Mouse (Mus musculus) heart, embryonic 15.5 days (tissue): ENCODE results near the gene Utp4. TPM values are rescaled to one million over a fixed set of nuclear protein-coding genes. Genes with fewer than 3 reads are reported as not detected.

Experiments used
- ATAC-seq: fragments of 200-750 bp; cut with Nextera tagmentation; replicated peaks from 2 replicates; pipeline ENCODE4 v1.8.0; 2017; ENCODE audit warnings: low read depth, moderate TSS enrichment; ENCODE audit not compliant: insufficient number of reproducible peaks, insufficient read depth, low FRiP score
- H3K27ac ChIP-seq: fragments of 300-500 bp; sonication (generic); 2 replicates; pipeline ENCODE4 v1.5.1; 2015; ENCODE audit warnings: mild to moderate bottlenecking, inconsistent platforms
- H3K27me3 ChIP-seq: fragments of 300-500 bp; sonication (generic); 2 replicates; pipeline ENCODE4 v1.6.1; 2015; ENCODE audit warnings: inconsistent platforms
- H3K36me3 ChIP-seq: fragments of 300-500 bp; sonication (generic); 2 replicates; pipeline ENCODE4 v1.6.1; 2015; ENCODE audit warnings: mild to moderate bottlenecking, inconsistent platforms
- H3K4me1 ChIP-seq: fragments of 300-500 bp; sonication (generic); replicated peaks from 2 replicates; pipeline ENCODE4 v1.6.1; 2015; ENCODE audit warnings: inconsistent platforms
- H3K4me2 ChIP-seq: fragments of 300-500 bp; sonication (generic); 2 replicates; pipeline ENCODE4 v1.6.1; 2015; ENCODE audit warnings: inconsistent platforms, mild to moderate bottlenecking, moderate library complexity
- H3K4me3 ChIP-seq: fragments of 300-500 bp; sonication (generic); 2 replicates; pipeline ENCODE4 v1.5.1; 2015; ENCODE audit warnings: mild to moderate bottlenecking, inconsistent platforms
- H3K9ac ChIP-seq: fragments of 300-500 bp; sonication (generic); 2 replicates; pipeline ENCODE4 v1.6.1; 2015; ENCODE audit warnings: mild to moderate bottlenecking, inconsistent platforms
- H3K9me3 ChIP-seq: fragments of 300-500 bp; sonication (generic); replicated peaks from 2 replicates; pipeline ENCODE4 v1.6.1; 2016; ENCODE audit warnings: inconsistent platforms
- WGBS: fragments of 180-500 bp; shearing (Covaris S2); methylation state at CpG from one replicate; pipeline ENCODE4 v1.1.7; 2015; ENCODE audit warnings: mixed read lengths; 5-methylcytosine and 5-hydroxymethylcytosine counted together
- polyA plus RNA-seq: library from polyadenylated mRNA; unstranded; fragments of >200 nt; fragmentation: Nextera tagmentation; extraction: Ambion mirVana; gene quantifications from 2 replicates; pipeline ENCODE4 v1.2.1, GENCODE M21; 2015

The Utp4 gene
- 36.4 and 43.1 TPM in 2 replicates for polyA plus RNA-seq

DNA sequence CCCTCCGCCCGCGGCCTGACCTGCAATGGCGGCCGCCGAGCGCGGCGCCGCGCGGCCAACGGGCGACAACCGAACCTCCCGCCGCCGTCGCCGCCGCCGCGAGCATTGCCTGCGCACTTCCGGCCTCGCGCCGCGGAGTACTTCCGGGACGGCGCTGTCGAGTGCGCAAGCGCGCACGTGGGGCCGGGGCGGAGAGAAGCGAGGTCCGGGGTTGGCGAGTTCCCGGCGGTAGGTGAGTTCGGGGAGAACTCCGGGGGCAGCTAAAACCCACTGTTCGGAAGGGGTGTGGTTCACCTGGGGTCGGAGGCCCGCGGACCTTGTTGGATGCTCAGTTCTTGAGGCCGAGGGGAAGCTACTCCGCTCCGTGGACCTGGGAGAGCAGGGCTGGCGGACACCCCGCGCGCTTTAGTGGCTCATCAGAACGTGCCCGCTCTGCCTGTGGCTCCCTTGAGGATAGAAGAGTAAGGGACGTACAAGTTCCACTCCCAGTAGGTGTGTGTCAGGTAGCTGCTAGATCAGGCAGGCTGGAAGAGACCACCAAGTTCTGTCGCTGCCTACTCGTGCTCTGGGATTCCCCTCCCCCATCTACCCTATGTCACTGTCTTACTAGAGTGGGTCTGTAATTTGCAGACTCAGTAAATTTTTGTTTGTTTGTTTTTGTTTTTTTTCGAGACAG, at the start of gene Utp4:
Utp4 (plus strand) TSS at position 156 of the 676 bp plus-strand sequence.
- peak within 1 kb of the TSS; percentile 81 for H3K4me3 ChIP-seq
- peak within 1 kb of the TSS; percentile 92 for H3K9ac ChIP-seq
- H3K9me3 ChIP-seq, result no peaks in the 10 kb centered on the region
- under 1% methylated on average over 63 of the region's 63 CpGs for WGBS
- H3K36me3 ChIP-seq, result peaks cover 27% of the 10 kb centered on the region
- peak within 1 kb of the TSS; percentile 96 for H3K27ac ChIP-seq
- no peaks in the 10 kb centered on the region for H3K27me3 ChIP-seq
- H3K4me2 ChIP-seq, result peak within 1 kb of the TSS; percentile 69
- peaks cover 31% of the 10 kb centered on the region for H3K4me1 ChIP-seq
- peak; percentile 91 for ATAC-seq

DNA sequence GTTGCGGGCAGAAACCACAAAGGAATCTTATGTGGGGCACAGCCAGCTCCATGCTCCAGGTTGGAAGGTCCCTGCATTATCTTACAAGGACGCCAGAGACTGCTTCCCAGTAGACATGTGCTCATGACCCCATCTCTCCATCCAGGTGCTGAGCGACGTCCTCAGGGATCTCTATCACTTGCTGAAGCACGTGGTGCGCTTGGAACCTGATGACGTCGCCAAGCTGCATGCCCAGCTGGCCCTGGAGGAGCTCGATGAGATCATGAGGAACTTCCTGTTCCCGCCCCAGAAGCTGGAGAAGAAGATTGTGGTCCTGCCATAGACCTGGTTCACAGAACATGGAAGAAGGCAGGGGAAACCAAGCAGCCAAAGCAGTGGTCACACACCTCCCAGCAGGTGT, 43.4 kb upstream of the Utp4 start:
- no peak for ATAC-seq
- 67% methylated on average over 10 of the region's 10 CpGs for WGBS
- H3K4me1 ChIP-seq, result peaks cover 9% of the 10 kb centered on the region; the same call in 1 of the 2 replicates

DNA sequence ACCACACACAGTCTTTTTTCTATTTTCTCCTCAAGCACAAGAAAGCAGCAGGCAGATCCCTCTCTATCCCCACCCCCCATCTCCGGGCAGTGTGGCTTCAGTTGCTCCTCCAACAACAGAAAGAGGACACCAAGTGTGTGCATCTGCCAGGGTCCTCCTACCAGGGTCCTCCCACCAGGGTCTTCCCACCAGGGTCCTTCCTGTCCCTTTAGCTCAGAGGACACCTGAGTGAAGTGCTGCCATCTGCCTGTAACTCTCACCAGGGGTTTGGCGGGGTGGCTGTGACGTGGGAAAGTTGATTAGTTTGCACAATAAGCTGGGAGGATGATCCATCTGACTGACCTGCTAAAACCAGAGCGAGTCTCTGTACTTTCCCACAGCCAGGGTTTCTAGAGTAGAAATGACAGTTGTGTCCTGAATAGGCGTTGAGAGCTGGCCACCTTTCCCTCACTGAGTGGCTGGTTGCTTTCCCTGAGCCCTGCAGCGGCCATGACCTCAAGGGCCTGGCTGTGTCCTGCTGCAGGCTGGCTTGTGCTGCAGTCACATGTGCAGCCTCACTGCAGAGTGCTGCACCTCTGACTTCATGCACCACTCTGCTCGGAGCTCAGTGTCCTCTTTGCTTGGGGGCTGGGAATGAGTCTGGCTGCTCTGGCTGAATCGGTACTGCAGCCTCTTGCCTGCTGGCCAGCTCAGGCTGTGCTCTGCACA, 38.7 kb upstream of the Utp4 start:
- Histone ChIP-seq H3K9me3 (no peaks in the 10 kb centered on the region), H3K36me3 (no peaks in the 10 kb centered on the region), H3K27me3 (no peaks in the 10 kb centered on the region), H3K4me3 (no peak overlapping the region), H3K9ac (no peak overlapping the region), H3K4me1 (peaks cover 12% of the 10 kb centered on the region; the same call in 1 of the 2 replicates), H3K4me2 (no peak overlapping the region), H3K27ac (no peak overlapping the region)
- 29% methylated on average over 8 of the region's 8 CpGs for WGBS
- peak; percentile 41; the same call in 1 of the 2 replicates for ATAC-seq

More for the DNA sequence above, 43.4 kb upstream of the Utp4 start:
- no peaks in the 10 kb centered on the region for H3K36me3 ChIP-seq
- H3K9me3 ChIP-seq, result no peaks in the 10 kb centered on the region
- no peak overlapping the region for H3K9ac ChIP-seq
- no peak overlapping the region for H3K4me2 ChIP-seq
- no peaks in the 10 kb centered on the region for H3K27me3 ChIP-seq
- H3K4me3 ChIP-seq, result no peak overlapping the region
- H3K27ac ChIP-seq, result no peak overlapping the region

DNA sequence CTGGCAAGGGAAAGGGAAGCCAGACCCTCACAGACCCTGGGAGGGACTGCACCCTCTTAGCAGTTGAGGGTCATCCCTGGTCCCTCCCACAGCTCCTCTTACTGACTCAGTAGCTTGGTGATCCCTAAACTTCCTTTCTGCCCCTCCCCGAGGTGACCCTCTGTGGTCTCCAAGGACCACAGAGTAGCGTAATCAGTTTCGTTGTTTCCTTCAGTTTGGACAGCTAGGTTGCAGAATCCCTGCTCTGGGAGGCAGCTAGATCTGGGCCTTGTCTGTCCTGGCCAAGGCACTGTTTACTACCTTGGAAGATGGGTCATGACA, 38.2 kb upstream of the Utp4 start:
- Histone ChIP-seq H3K9ac (no peak overlapping the region), H3K4me3 (no peak overlapping the region), H3K27ac (no peak overlapping the region), H3K9me3 (no peaks in the 10 kb centered on the region), H3K36me3 (no peaks in the 10 kb centered on the region), H3K4me1 (peaks cover 9% of the 10 kb centered on the region; the same call in 1 of the 2 replicates), H3K4me2 (no peak overlapping the region), H3K27me3 (no peaks in the 10 kb centered on the region)
- WGBS, result 60% methylated on average over 3 of the region's 3 CpGs
- ATAC-seq, result no peak

DNA sequence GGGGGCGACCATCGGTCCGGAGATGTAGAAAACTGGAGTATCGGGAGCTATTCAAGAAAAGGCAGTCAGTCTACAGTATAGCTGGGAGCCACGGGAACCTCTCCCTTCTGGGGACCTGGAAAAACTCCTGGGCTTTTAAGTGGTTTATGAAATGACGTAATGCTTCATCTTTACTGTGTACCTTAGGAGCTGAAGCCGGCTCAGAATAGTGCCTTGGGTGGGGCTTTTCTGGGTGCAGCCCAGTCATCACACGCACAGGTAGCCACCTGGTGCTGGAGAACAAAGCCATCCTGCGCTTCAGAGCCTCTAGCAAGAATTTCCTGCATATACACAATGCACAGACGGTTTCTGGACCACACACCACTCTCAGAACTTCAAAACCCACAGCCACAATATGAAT, 30.6 kb upstream of the Utp4 start:
- H3K9me3 ChIP-seq, result no peaks in the 10 kb centered on the region
- 0 out of 2 replicates have a peak, but pooled peaks cover 3% of the 10 kb centered on the region for H3K27me3 ChIP-seq
- no peak overlapping the region for H3K9ac ChIP-seq
- H3K4me3 ChIP-seq, result no peak overlapping the region
- ATAC-seq, result no peak
- no peak overlapping the region for H3K27ac ChIP-seq
- H3K4me1 ChIP-seq, result no peaks in the 10 kb centered on the region
- no peak overlapping the region for H3K4me2 ChIP-seq
- WGBS, result 80% methylated on average over 10 of the region's 10 CpGs
- no peaks in the 10 kb centered on the region for H3K36me3 ChIP-seq

DNA sequence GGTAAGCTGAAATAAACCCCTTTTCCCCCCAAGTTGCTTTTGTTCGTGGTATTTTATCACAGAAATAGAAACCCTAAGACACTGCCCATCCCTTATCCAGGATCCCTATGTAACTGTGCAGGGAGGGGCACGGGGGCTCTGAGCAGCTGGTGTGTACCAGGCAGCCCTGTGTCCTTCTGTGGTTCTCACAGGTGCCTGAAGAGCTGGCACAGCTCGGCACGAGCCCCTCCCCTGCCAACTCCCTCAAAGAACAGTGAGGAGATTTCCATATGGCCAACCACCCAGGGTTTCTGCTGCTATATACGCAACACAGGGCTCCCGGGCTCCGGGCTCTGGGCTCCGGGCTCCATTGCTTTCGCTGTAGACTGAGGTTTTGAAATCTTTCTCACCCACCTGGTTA, 28.1 kb upstream of the Utp4 start:
- ATAC-seq, result no peak
- Histone ChIP-seq H3K4me2 (no peak overlapping the region), H3K27me3 (peaks cover 19% of the 10 kb centered on the region), H3K9ac (no peak overlapping the region), H3K4me3 (no peak overlapping the region), H3K27ac (no peak overlapping the region), H3K4me1 (peaks cover 6% of the 10 kb centered on the region), H3K9me3 (no peaks in the 10 kb centered on the region), H3K36me3 (no peaks in the 10 kb centered on the region)
- WGBS, result 74% methylated on average over 9 of the region's 9 CpGs

DNA sequence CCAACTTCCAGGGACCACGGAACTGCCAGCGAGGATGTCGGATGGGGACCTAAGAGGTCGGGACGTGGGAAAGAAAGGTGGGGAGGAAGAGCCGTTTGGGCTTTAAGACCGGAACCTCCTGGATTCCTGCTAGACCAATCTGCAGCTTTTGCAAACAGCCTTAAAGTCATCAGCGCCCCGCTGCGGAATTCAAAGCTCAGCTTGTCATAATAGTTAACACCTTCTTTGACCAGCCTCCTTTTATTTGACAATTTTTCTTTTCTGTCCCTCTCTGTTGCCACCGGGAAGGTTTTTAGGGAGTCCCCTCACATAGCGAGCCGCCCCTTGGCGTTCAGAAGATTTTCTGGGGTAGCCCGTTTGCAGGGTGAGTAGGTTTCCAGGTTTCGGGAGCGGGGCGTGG, 23.4 kb upstream of the Utp4 start, which contains the start of gene Has3:
Has3 (plus strand) TSS at position 192 of the 400 bp plus-strand sequence.
- Histone ChIP-seq H3K9ac (peak within 1 kb of the TSS; percentile 66), H3K36me3 (peaks cover 6% of the 10 kb centered on the region; the same call in 1 of the 2 replicates), H3K9me3 (no peaks in the 10 kb centered on the region), H3K4me3 (peak within 1 kb of the TSS; percentile 66), H3K27ac (no peak within 1 kb of the TSS), H3K4me1 (peaks cover 34% of the 10 kb centered on the region), H3K27me3 (peaks cover 28% of the 10 kb centered on the region), H3K4me2 (peak within 1 kb of the TSS; percentile 99)
- no peak for ATAC-seq
- 3% methylated on average over 18 of the region's 18 CpGs for WGBS

DNA sequence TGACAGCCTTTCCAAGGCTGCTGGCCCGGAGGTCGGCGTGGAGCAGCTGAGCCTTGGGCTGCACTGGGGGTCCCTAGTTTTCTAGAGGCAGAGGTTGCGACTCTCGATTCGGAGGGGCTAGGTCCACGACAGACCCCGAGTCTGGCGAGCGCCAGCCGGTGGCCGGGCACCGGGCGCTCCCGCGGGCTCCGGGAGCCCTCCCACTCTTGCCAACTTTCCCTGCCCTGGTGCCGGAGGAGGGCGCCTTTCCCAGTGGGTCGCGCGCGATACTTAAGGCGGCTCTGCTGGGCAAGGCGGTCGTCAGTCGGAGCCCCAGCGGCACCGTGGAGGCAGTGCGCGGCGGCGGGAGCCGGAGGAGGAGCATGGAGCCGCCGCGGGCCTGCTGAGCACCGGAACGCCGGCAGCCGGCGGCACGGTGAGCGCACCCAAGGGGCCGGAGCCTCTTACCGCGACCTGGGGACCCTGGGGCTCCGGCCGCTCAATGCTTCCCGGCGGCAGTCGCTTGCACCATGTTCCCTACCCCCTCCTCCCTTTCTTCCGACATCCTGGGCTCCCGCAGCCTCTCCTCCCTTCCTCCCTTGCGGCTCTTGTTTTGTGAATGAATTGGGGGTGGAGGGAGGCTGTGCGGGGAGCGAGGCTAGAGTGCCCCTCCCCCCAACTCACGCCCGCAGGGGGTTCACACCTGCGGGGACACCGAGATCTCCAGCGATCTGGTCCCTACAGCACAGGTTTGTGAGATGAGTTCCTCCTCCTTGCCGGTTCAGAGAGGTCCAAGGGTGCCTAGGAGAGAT, 22.7 kb upstream of the Utp4 start:
- H3K4me3 ChIP-seq, result peak overlapping the region; percentile 66
- no peak overlapping the region for H3K27ac ChIP-seq
- H3K9ac ChIP-seq, result peak overlapping the region; percentile 66
- no peaks in the 10 kb centered on the region for H3K9me3 ChIP-seq
- peaks cover 34% of the 10 kb centered on the region for H3K4me1 ChIP-seq
- H3K27me3 ChIP-seq, result peaks cover 28% of the 10 kb centered on the region
- WGBS, result under 1% methylated on average over 60 of the region's 63 CpGs
- peak; percentile 41; the same call in 1 of the 2 replicates for ATAC-seq
- H3K36me3 ChIP-seq, result peaks cover 6% of the 10 kb centered on the region; the same call in 1 of the 2 replicates
- H3K4me2 ChIP-seq, result peak overlapping the region; percentile 99

DNA sequence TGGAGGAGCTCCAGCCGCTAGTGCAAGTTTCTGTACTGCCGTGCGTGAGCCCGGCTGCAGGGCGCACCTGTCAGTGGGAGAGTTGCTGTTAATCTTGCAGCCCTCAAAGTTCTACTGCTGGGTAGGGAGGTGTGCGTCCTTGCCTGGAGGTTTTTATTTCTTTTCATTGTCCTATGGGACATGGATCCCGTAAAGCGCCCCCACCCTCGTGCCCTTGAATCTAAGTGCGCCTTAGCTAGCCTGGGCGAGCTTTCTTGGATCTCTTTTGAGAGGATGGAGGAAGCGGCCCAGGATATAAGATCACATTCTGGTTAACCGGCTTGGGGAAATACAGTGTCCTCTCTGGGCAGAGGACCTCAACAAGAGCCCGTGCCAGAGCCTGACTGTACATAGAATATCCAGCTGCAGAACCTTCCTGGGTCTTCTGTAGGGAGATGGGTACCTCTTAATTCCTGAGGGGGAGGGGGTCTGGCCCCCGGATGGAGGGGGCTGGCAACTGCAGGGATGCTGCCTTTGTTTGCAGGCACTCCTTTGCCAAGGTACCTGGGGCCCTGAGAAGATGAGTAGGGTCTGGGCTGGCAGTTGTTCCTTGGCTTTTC, 22.0 kb upstream of the Utp4 start:
- H3K4me3 ChIP-seq, result peak overlapping the region; percentile 66
- 1% methylated on average over 15 of the region's 15 CpGs for WGBS
- ATAC-seq, result no peak
- peaks cover 6% of the 10 kb centered on the region; the same call in 1 of the 2 replicates for H3K36me3 ChIP-seq
- no peaks in the 10 kb centered on the region for H3K9me3 ChIP-seq
- peak overlapping the region; percentile 99 for H3K4me2 ChIP-seq
- H3K27ac ChIP-seq, result no peak overlapping the region
- H3K4me1 ChIP-seq, result peaks cover 36% of the 10 kb centered on the region
- peaks cover 28% of the 10 kb centered on the region for H3K27me3 ChIP-seq
- peak overlapping the region; percentile 66 for H3K9ac ChIP-seq

DNA sequence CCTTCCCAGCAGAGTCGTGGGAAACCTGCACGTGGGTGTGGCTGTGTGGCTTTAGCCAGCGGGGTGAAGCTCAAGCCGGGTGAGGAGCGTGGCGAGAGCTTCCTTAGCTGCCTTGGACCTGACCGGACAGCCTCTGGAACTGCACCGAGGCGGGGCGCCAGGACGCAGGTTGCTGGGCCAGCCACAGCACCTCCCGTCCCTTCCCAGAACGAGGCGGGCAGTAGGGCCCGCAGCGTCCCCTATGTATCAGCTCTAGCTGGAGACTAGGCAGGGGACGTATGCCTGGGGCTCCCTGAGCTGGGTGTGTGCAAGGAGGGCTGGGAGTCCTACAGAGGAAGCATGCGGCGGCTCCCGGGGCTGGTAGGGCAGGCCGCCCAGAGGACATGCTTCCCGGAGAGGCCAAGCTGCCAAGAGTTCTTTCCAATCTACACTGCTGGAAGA, 21.5 kb upstream of the Utp4 start:
- peak; percentile 64 for ATAC-seq
- whole genome bisulfite sequencing, result 1% methylated on average over 22 of the region's 22 CpGs
- Histone ChIP-seq H3K27ac (0 out of 2 replicates have a peak overlapping the region, but pooled peaks have one; percentile 35), H3K36me3 (peaks cover 6% of the 10 kb centered on the region; the same call in 1 of the 2 replicates), H3K27me3 (peaks cover 28% of the 10 kb centered on the region), H3K4me1 (peaks cover 41% of the 10 kb centered on the region), H3K4me2 (peak overlapping the region; percentile 99), H3K9me3 (no peaks in the 10 kb centered on the region), H3K9ac (peak overlapping the region; percentile 66), H3K4me3 (peak overlapping the region; percentile 66)
